Mouse (Mus musculus): ENCODE results near the gene Ddr1. TPM values are rescaled to one million over a fixed set of nuclear protein-coding genes. Genes with fewer than 3 reads are reported as not detected.

Ddr1 gene
- polyA plus RNA-seq, 2 experiments from 2014 or later = 0.66 to 0.71 TPM

Other genes starting within 250 kb of the Ddr1 start
- 10 to 100 TPM in 1 of 2 experiments, 1 to 10 TPM in 1; 7.3 to 20.1 TPM for gene H2-Q10, start 234.5 kb downstream of the Ddr1 start, polyA plus RNA-seq (2017; shearing (Covaris generic))
- under 1 TPM in 1 of 2 experiments, not detected in 1; 0.36 TPM for gene Pou5f1, start 198.6 kb downstream of the Ddr1 start, polyA plus RNA-seq (2017; shearing (Covaris generic))
- gene Tcf19, start 187.8 kb downstream of the Ddr1 start, polyA plus RNA-seq (2017; shearing (Covaris generic)) = 10 to 100 TPM; 29.2 to 36.6 TPM
- gene Cchcr1, start 187.5 kb downstream of the Ddr1 start, polyA plus RNA-seq (2017; shearing (Covaris generic)) = 1 to 10 TPM; 3.7 to 5.0 TPM
- not detected for gene Psors1c2, start 171.4 kb downstream of the Ddr1 start, polyA plus RNA-seq (2017; shearing (Covaris generic))
- not detected for gene Cdsn, start 152.5 kb downstream of the Ddr1 start, polyA plus RNA-seq (2017; shearing (Covaris generic))
- gene 2300002M23Rik, start 137.2 kb downstream of the Ddr1 start, polyA plus RNA-seq (2017; shearing (Covaris generic)) = not detected
- gene Sfta2, start 103.1 kb downstream of the Ddr1 start, polyA plus RNA-seq (2017; shearing (Covaris generic)) = not detected
- gene Gm9573, start 78.0 kb downstream of the Ddr1 start, polyA plus RNA-seq (2017; shearing (Covaris generic)) = not detected
- gene Mucl3, start 60.9 kb downstream of the Ddr1 start, polyA plus RNA-seq (2017; shearing (Covaris generic)) = under 1 TPM in 1 of 2 experiments, not detected in 1; 0.36 TPM
- 10 to 100 TPM in 1 of 2 experiments, 1 to 10 TPM in 1; 9.3 to 11.8 TPM for gene Vars2, start 37.0 kb downstream of the Ddr1 start, polyA plus RNA-seq (2017; shearing (Covaris generic))
- 10 to 100 TPM; 11.5 to 30.4 TPM for gene Gtf2h4, start 30.9 kb downstream of the Ddr1 start, polyA plus RNA-seq (2017; shearing (Covaris generic))
- gene Ier3, start 117.1 kb upstream of the Ddr1 start, polyA plus RNA-seq (2017; shearing (Covaris generic)) = under 1 TPM; 0.60 TPM
- gene Flot1, start 118.6 kb upstream of the Ddr1 start, polyA plus RNA-seq (2017; shearing (Covaris generic)) = 10 to 100 TPM; 19.9 to 22.9 TPM
- gene Tubb5, start 133.7 kb upstream of the Ddr1 start, polyA plus RNA-seq (2017; shearing (Covaris generic)) = 100 to 1,000 TPM; 410 to 652 TPM
- 1 to 10 TPM; 4.1 to 6.4 TPM for gene Mdc1, start 136.9 kb upstream of the Ddr1 start, polyA plus RNA-seq (2017; shearing (Covaris generic))
- 10 to 100 TPM; 38.4 to 44.7 TPM for gene Nrm, start 156.7 kb upstream of the Ddr1 start, polyA plus RNA-seq (2017; shearing (Covaris generic))
- gene Ppp1r18, start 161.0 kb upstream of the Ddr1 start, polyA plus RNA-seq (2017; shearing (Covaris generic)) = 100 to 1,000 TPM; 228 to 247 TPM
- gene Dhx16, start 175.2 kb upstream of the Ddr1 start, polyA plus RNA-seq (2017; shearing (Covaris generic)) = 10 to 100 TPM; 19.6 to 26.9 TPM
- 10 to 100 TPM; 12.4 to 17.5 TPM for gene 2310061I04Rik, start 192.8 kb upstream of the Ddr1 start, polyA plus RNA-seq (2017; shearing (Covaris generic))
- gene Atat1, start 205.5 kb upstream of the Ddr1 start, polyA plus RNA-seq (2017; shearing (Covaris generic)) = 10 to 100 TPM; 11.7 to 14.3 TPM
- gene Mrps18b, start 211.8 kb upstream of the Ddr1 start, polyA plus RNA-seq (2017; shearing (Covaris generic)) = 10 to 100 TPM; 42.2 to 50.9 TPM
- 10 to 100 TPM; 42.0 to 57.4 TPM for gene Ppp1r10, start 211.8 kb upstream of the Ddr1 start, polyA plus RNA-seq (2017; shearing (Covaris generic))

All from activated CD4-positive, CD25-positive, alpha-beta regulatory T cell, adult 4 months (primary cell).